Mouse (Mus musculus): ENCODE measurements at regions not wholly inside any gene's neighbourhood (a gene's known extent, or its start where the extent isn't known, plus 50 kb on each side); places are given as distances from the start of the nearest gene placed in this dataset.

DNA sequence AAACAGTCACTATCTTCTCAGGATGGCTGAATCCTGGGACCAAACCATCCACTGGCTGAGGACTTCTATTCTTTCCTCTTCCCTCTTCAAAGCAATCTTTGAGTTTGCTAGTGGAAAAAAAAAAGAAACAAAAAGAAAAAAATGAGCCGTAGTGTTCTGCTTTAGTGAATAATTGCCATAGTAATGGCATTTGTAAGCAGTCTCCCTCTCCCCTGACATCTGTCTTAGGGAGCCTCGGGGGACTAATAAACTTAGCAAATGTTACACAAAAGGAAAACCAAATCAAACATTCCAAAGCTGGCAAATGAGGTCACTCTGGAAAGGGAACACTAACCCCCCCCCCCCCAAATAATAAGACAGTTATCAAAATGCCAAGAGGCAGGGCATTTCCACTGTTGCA is 744.9 kb downstream of the Utrn start:
- TF ChIP-seq CTCF (IDR thresholded peaks at IDR 0.05; ENCODE audit: control insufficient read depth, insufficient read depth, insufficient replicate concordance, low read depth, low read length) (no peak), POLR2A (IDR thresholded peaks at IDR 0.05; ENCODE audit: control insufficient read depth, low read depth, low read length) (no peak)

All from testis, adult 2 months (tissue).